Mouse (Mus musculus) limb, embryonic 12.5 days (tissue): ENCODE results near the gene Il13ra2. TPM values are rescaled to one million over a fixed set of nuclear protein-coding genes. Genes with fewer than 3 reads are reported as not detected.
"Not testable (repeated sequence)": the region's sequence is repeated elsewhere in the genome, so short reads cannot be mapped to it uniquely, and the experiment has no call there.

Experiments
- ATAC-seq: fragments of 200-750 bp; cut with Nextera tagmentation; 2 replicates; pipeline ENCODE4 v1.8.0; 2017; ENCODE audit warnings: low read depth, moderate TSS enrichment; ENCODE audit not compliant: insufficient number of reproducible peaks, insufficient read depth, low FRiP score, low TSS enrichment
- H3K27ac ChIP-seq: fragments of 300-500 bp; sonication (generic); 2 replicates; pipeline ENCODE4 v1.5.1; 2016; ENCODE audit warnings: mild to moderate bottlenecking, moderate library complexity
- H3K27me3 ChIP-seq: fragments of 300-500 bp; sonication (generic); 2 replicates; pipeline ENCODE4 v1.6.1; 2016; ENCODE audit warnings: mild to moderate bottlenecking, moderate library complexity
- H3K36me3 ChIP-seq: fragments of 300-500 bp; sonication (generic); 2 replicates; pipeline ENCODE4 v1.6.1; 2016; ENCODE audit warnings: mild to moderate bottlenecking, moderate library complexity
- H3K4me1 ChIP-seq: fragments of 300-500 bp; sonication (generic); replicated peaks from 2 replicates; pipeline ENCODE4 v1.6.1; 2016
- H3K4me2 ChIP-seq: fragments of 300-500 bp; sonication (generic); 2 replicates; pipeline ENCODE4 v1.6.1; 2016; ENCODE audit warnings: mild to moderate bottlenecking, moderate library complexity
- H3K4me3 ChIP-seq: fragments of 300-500 bp; sonication (generic); replicated peaks from 2 replicates; pipeline ENCODE4 v1.5.1; 2016; ENCODE audit warnings: mild to moderate bottlenecking
- H3K9ac ChIP-seq: fragments of 300-500 bp; sonication (generic); replicated peaks from 2 replicates; pipeline ENCODE4 v1.6.1; 2016; ENCODE audit warnings: mild to moderate bottlenecking, moderate library complexity
- H3K9me3 ChIP-seq: fragments of 300-500 bp; sonication (generic); 2 replicates; pipeline ENCODE4 v1.6.1; 2016; ENCODE audit warnings: mild to moderate bottlenecking, moderate library complexity
- WGBS: fragments of 180-500 bp; shearing (Covaris S2); methylation state at CpG from one replicate; pipeline ENCODE4 v1.1.7; 2016; 5-methylcytosine and 5-hydroxymethylcytosine counted together
- polyA plus RNA-seq: library from polyadenylated mRNA; unstranded; fragments of >200 nt; fragmentation: Nextera tagmentation; extraction: Ambion mirVana; gene quantifications from 2 replicates; pipeline ENCODE4 v1.2.1, GENCODE M21; 2016

Gene Il13ra2
- polyA plus RNA-seq, result not detected in 2 replicates

DNA sequence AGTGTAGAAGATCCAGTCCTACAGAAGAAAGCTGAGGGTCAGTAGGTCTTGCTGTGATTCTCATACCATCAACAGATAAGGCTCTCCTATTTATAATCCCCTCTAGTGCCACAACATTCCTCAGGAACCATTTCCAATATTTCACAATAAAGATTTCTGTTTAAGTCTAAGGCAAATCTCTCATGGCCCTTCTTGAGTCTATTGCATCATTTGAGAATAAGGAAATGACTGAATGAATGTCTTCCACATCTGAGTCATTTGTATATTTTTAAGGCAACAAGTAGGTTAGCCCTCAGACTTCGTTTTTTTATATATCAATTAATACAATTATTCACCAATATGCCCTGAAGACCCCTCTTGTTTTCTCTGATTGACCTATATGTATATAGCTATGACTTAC lies at the start of gene Il13ra2:
TSS of gene Il13ra2 (minus strand) at position 64 of the 400 bp plus-strand sequence.
- Histone ChIP-seq H3K4me1 (no peaks in the 10 kb centered on the region), H3K36me3 (no peaks in the 10 kb centered on the region), H3K27ac (no peak within 1 kb of the TSS), H3K4me2 (no peak within 1 kb of the TSS), H3K9me3 (no peaks in the 10 kb centered on the region), H3K4me3 (no peak within 1 kb of the TSS), H3K9ac (no peak within 1 kb of the TSS), H3K27me3 (no peaks in the 10 kb centered on the region)
- WGBS, result 46% methylated on average over 1 of the region's 1 CpGs
- ATAC-seq, result no peak

DNA sequence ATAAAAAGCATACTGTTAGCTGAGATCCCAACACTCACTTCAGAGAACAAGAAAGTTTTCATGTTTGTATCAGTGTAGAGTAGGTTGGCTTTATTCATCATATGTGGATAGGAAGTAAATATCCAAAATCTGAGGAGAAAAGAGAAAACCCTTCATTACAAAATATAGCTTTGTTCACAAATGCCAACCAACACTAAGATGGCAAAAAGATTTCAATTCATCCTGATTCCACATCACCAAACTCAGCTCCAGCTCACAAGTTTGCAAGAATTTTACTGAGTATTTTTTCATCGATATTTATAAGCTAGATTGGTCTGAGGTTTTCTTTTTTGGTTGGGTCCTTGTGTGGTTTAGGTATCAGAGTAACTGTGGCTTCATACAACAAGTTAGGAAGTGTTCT lies 24.6 kb upstream of the Il13ra2 start, which contains the start of gene Vmn1r239-ps:
TSS of gene Vmn1r239-ps (minus strand) at position 101 of the 400 bp plus-strand sequence.
- not testable (repeated sequence) for H3K27me3 ChIP-seq, H3K4me3 ChIP-seq, ATAC-seq, H3K36me3 ChIP-seq, H3K27ac ChIP-seq, H3K4me2 ChIP-seq, H3K9me3 ChIP-seq, H3K4me1 ChIP-seq, H3K9ac ChIP-seq
- 84% methylated on average over 1 of the region's 1 CpGs for WGBS

DNA sequence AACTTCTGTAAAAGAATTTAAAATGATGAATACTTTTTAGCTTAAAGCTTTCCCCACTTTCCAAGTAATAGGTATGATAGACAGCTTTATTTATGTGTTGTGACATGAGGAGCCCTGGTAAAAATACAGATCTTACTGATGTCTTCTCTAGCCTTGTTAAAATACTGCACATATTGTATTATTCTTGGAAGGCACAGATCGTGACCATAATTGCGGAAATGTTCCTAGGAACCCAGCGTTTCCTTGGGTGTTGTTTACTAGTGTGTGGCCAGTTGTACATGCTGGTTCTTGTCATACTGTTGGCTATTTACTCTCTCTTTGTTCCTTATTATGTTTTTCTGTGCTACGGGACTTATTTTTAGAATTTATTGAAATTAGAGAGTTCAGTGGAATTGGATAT lies 14.4 kb upstream of the Il13ra2 start:
- Histone ChIP-seq H3K36me3 (no peaks in the 10 kb centered on the region), H3K27me3 (no peaks in the 10 kb centered on the region), H3K4me1 (no peaks in the 10 kb centered on the region), H3K9ac (no peak overlapping the region), H3K9me3 (no peaks in the 10 kb centered on the region), H3K27ac (no peak overlapping the region), H3K4me2 (no peak overlapping the region), H3K4me3 (no peak overlapping the region)
- WGBS, result 92% methylated on average over 4 of the region's 4 CpGs
- no peak for ATAC-seq

GRCm38 (mm10) chrX:147435400-147435799 lies 6.4 kb upstream of the Il13ra2 start:
- Histone ChIP-seq H3K9ac (no peak overlapping the region), H3K36me3 (no peaks in the 10 kb centered on the region), H3K4me1 (no peaks in the 10 kb centered on the region), H3K9me3 (no peaks in the 10 kb centered on the region), H3K4me2 (no peak overlapping the region), H3K4me3 (no peak overlapping the region), H3K27me3 (no peaks in the 10 kb centered on the region), H3K27ac (no peak overlapping the region)
- WGBS, result 91% methylated on average over 2 of the region's 2 CpGs
- no peak for ATAC-seq

GRCm38 (mm10) chrX:147429753-147430152 lies 761 bp upstream of the Il13ra2 start:
- no peaks in the 10 kb centered on the region for H3K4me1 ChIP-seq
- no peaks in the 10 kb centered on the region for H3K36me3 ChIP-seq
- H3K27me3 ChIP-seq, result no peaks in the 10 kb centered on the region
- WGBS, result 48% methylated on average over 1 of the region's 1 CpGs
- no peak overlapping the region for H3K4me2 ChIP-seq
- no peak overlapping the region for H3K27ac ChIP-seq
- no peaks in the 10 kb centered on the region for H3K9me3 ChIP-seq
- ATAC-seq, result no peak
- H3K9ac ChIP-seq, result no peak overlapping the region
- no peak overlapping the region for H3K4me3 ChIP-seq

- no peaks in the 10 kb centered on the region for H3K4me1 ChIP-seq
- 22% methylated on average over 1 of the region's 1 CpGs for WGBS
- ATAC-seq, result no peak
- no peak overlapping the region for H3K4me2 ChIP-seq
- no peaks in the 10 kb centered on the region for H3K27me3 ChIP-seq
- no peaks in the 10 kb centered on the region for H3K36me3 ChIP-seq
- H3K27ac ChIP-seq, result no peak overlapping the region
- H3K9me3 ChIP-seq, result no peaks in the 10 kb centered on the region
- no peak overlapping the region for H3K9ac ChIP-seq
- no peak overlapping the region for H3K4me3 ChIP-seq
Measured at GRCm38 (mm10) chrX:147393446-147393845, 35.5 kb downstream of the Il13ra2 start.

- no peak for ATAC-seq
- no peak overlapping the region for H3K27ac ChIP-seq
- no peaks in the 10 kb centered on the region for H3K36me3 ChIP-seq
- no peaks in the 10 kb centered on the region for H3K27me3 ChIP-seq
- H3K4me1 ChIP-seq, result no peaks in the 10 kb centered on the region
- H3K9ac ChIP-seq, result no peak overlapping the region
- no peaks in the 10 kb centered on the region for H3K9me3 ChIP-seq
- H3K4me2 ChIP-seq, result no peak overlapping the region
- no peak overlapping the region for H3K4me3 ChIP-seq
- WGBS, result 68% methylated on average over 2 of the region's 2 CpGs
Measured at GRCm38 (mm10) chrX:147349167-147349566, 79.8 kb downstream of the Il13ra2 start.

Other genes starting within 250 kb of the Il13ra2 start
- not detected in 2 replicates for gene Vmn1r239-ps, start 24.5 kb upstream of the Il13ra2 start, polyA plus RNA-seq
- gene Lrch2, start 124.9 kb upstream of the Il13ra2 start, polyA plus RNA-seq, result 6.7 and 7.7 TPM in 2 replicates